Comparison of ENCODE assay signal across 7 mouse cellular contexts in the genomic region with DNA sequence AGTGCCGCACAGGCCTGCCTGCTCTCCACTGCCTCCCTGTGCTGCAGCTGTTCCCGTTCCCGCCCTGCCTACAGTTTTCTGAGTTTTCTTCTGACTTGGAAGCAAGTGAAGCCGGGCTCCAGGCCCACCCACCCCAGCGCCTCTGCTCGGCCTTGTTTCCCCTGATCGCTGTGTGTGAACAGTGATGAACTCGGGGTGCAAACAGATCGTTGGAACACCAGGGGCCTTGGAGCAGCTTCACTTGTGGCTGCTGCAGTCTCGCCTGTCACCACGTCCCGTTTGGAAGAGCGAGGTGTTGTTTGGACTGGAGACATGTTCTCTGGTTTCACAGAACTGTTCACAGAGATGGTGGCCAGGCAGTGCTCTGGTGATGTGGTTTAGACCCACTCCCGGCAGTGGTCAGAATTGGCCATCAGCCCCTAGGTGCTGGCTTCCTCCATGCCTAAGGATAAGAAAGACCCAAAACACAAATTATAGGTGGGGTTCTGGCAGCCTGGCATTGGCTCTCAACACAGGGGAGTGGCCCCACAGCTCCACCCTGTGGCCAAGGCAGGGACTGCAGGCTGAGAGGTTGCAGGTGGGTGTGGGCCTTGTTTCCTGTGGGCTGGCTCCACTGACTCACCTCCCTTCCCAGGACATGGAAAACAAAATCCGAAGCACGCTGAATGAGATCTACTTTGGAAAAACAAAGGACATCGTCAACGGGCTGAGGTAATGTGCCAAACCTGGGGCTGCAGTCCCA. TPM values are rescaled to one million over a fixed set of nuclear protein-coding genes. Genes with fewer than 3 reads are reported as not detected.
DNase-seq lines count a peak whose midpoint lies in the region; ATAC-seq and TF ChIP-seq lines count a peak whose summit lies in the region.

No protein-coding gene starts in this region.

- WGBS in embryonic facial prominence, embryonic 15.5 days: 64% methylated on average over 18 of the region's 18 CpGs

- ATAC-seq in embryonic facial prominence, embryonic 15.5 days (ENCODE audit: insufficient number of reproducible peaks, low FRiP score, low TSS enrichment, low read depth): 0 out of 2 replicates have a peak, but pooled peaks have one; percentile 25
- peak; percentile 86 for ATAC-seq in megakaryocyte progenitor cell, adult 5-6 weeks (replicated peaks; ENCODE audit: poor library complexity)

- H3K79me2 ChIP-seq in MEL (ENCODE audit: control insufficient read depth, insufficient read depth, low read length, poor library complexity): no peaks in the 10 kb centered on the region

- TF ChIP-seq RAD21 in MEL (IDR thresholded peaks at IDR 0.05; ENCODE audit: low read depth, low read length): peak; percentile 58

- H3K9ac ChIP-seq in MEL (ENCODE audit: control insufficient read depth, low read depth, low read length, poor library complexity, severe bottlenecking): no peak overlapping the region
- no peak overlapping the region for H3K9ac ChIP-seq in embryonic facial prominence, embryonic 15.5 days

- DNase-seq in MEL (ENCODE audit: low read depth, low spot score): peak; percentile 72
- DNase-seq in adrenal gland, postnatal 36 days: peak; percentile 88 to 91
- peak; percentile 93 for DNase-seq in heart, postnatal 4 days
- DNase-seq in left cerebral cortex, adult 11 months (ENCODE audit: low spot score): peak; percentile 70
- peak; percentile 79 to 87 for DNase-seq in spleen, postnatal 10 days (ENCODE audit: low spot score in 2 of 2)

- H3K27ac ChIP-seq in MEL (ENCODE audit: control insufficient read depth, low read depth, low read length): no peak overlapping the region
- H3K27ac ChIP-seq in embryonic facial prominence, embryonic 15.5 days (replicated peaks): peak overlapping the region; percentile 68; the same call in 1 of the 2 replicates

- no peaks in the 10 kb centered on the region for H3K9me3 ChIP-seq in MEL (replicated peaks; ENCODE audit: insufficient read depth, low read length)
- H3K9me3 ChIP-seq in embryonic facial prominence, embryonic 15.5 days (replicated peaks): no peaks in the 10 kb centered on the region

- H3K36me3 ChIP-seq in MEL (ENCODE audit: control insufficient read depth in 1 of 2, insufficient read depth in 2 of 2, low read length in 2 of 2): peaks cover 0 to 2% of the 10 kb centered on the region in 2 experiments; a peak in 2 of 4 replicates
- H3K36me3 ChIP-seq in embryonic facial prominence, embryonic 15.5 days: peaks cover 90% of the 10 kb centered on the region

- no peak for TF ChIP-seq EP300 in MEL (IDR thresholded peaks at IDR 0.05; ENCODE audit: low read depth in 1 of 2, low read length in 2 of 2)

- no peak overlapping the region for H3K4me3 ChIP-seq in MEL (ENCODE audit: control insufficient read depth in 1 of 2, insufficient read depth in 1 of 2, low read depth in 2 of 2, low read length in 2 of 2)
- H3K4me3 ChIP-seq in embryonic facial prominence, embryonic 15.5 days (replicated peaks): no peak overlapping the region

- H3K4me2 ChIP-seq in embryonic facial prominence, embryonic 15.5 days (replicated peaks): no peak overlapping the region

- no peaks in the 10 kb centered on the region for H3K27me3 ChIP-seq in MEL (ENCODE audit: control insufficient read depth in 1 of 2, insufficient read depth in 2 of 2, low read length in 2 of 2)
- no peaks in the 10 kb centered on the region for H3K27me3 ChIP-seq in embryonic facial prominence, embryonic 15.5 days

- no peak; a peak in 1 of 4 replicates for TF ChIP-seq POLR2A in MEL (IDR thresholded peaks at IDR 0.05; ENCODE audit: control insufficient read depth in 1 of 2, insufficient read depth in 1 of 2, low read depth in 1 of 2, low read length in 2 of 2, poor library complexity in 1 of 2)

- TF ChIP-seq CTCF in MEL (IDR thresholded peaks at IDR 0.05 in 2 of 3, conservative IDR thresholded peaks at IDR 0.05 in 1 of 3; ENCODE audit: control insufficient read depth in 1 of 3, insufficient read depth in 1 of 3, low read depth in 2 of 3, low read length in 3 of 3, poor library complexity in 1 of 3, severe bottlenecking in 1 of 3): peak; percentile 75 to 93 (median 83)

- no peaks in the 10 kb centered on the region for H3K4me1 ChIP-seq in MEL (ENCODE audit: control insufficient read depth in 1 of 2, insufficient read depth in 2 of 2, low read length in 2 of 2)
- peaks cover 44% of the 10 kb centered on the region for H3K4me1 ChIP-seq in embryonic facial prominence, embryonic 15.5 days

TF ChIP-seq in MEL, 35 proteins besides CTCF, POLR2A, EP300 and RAD21:
- TF ChIP-seq CHD2 (IDR thresholded peaks at IDR 0.05; ENCODE audit: low read length) (no peak), ZMIZ1 (IDR thresholded peaks at IDR 0.05; ENCODE audit: low read depth, low read length) (no peak), MYC (IDR thresholded peaks at IDR 0.05; ENCODE audit: low read depth, low read length) (no peak), MEF2A (IDR thresholded peaks at IDR 0.05; ENCODE audit: extremely low read depth, insufficient replicate concordance, low read depth, low read length, poor library complexity, severe bottlenecking) (no peak), GABPA (IDR thresholded peaks at IDR 0.05; ENCODE audit: low read depth, low read length) (no peak), JUND (IDR thresholded peaks at IDR 0.05; ENCODE audit: low read depth, low read length) (no peak), SMC3 (IDR thresholded peaks at IDR 0.05; ENCODE audit: low read depth, low read length) (peak; percentile 73), GATA1 (IDR thresholded peaks at IDR 0.05; ENCODE audit: low read depth, low read length) (no peak), ZKSCAN1 (IDR thresholded peaks at IDR 0.05; ENCODE audit: low read depth, low read length) (no peak), MAFK (IDR thresholded peaks at IDR 0.05; ENCODE audit: borderline replicate concordance, low read depth, low read length) (no peak), ETS1 (IDR thresholded peaks at IDR 0.05; ENCODE audit: low read depth, low read length) (no peak), ZC3H11A (IDR thresholded peaks at IDR 0.05; ENCODE audit: low read depth, low read length) (peak; percentile 37)

RNA-seq across cellular contexts. Expression of a gene that starts 23.2 kb away (rescaled TPM):
- total RNA-seq in MEL (2012; rRNA removed): 5.2 and 5.3 TPM in 2 replicates
- 10 to 100 TPM in 1 of 2 experiments, not detected in 1; 12.0 TPM for polyA plus RNA-seq in MEL (2012; ENCODE audit: insufficient read depth in 1 of 2, insufficient read length in 2 of 2, low read depth in 1 of 2, low replicate concordance in 2 of 2, missing spikeins in 1 of 2)
- total RNA-seq in adrenal gland, postnatal 36 days (2021): 1 to 10 TPM; 7.9 to 9.4 TPM
- polyA plus RNA-seq in embryonic facial prominence, embryonic 15.5 days (2015; fragmentation: Nextera tagmentation; extraction: Ambion mirVana): 16.0 and 16.5 TPM in 2 replicates
- 1 to 10 TPM; 3.9 TPM for total RNA-seq in heart, postnatal 4 days (2021)
- total RNA-seq in megakaryocyte progenitor cell, adult 5-6 weeks (2015): 3.5 and 5.6 TPM in 2 replicates
- 1.3 and 3.9 TPM in 2 replicates for total RNA-seq in megakaryocyte progenitor cell, adult 5-6 weeks (2017)

RNA-seq across cellular contexts. Expression of a gene that starts 23.3 kb away (rescaled TPM):
- total RNA-seq in MEL (2012; rRNA removed): 30.1 and 39.4 TPM in 2 replicates
- polyA plus RNA-seq in MEL (2012; ENCODE audit: insufficient read depth in 1 of 2, insufficient read length in 2 of 2, low read depth in 1 of 2, low replicate concordance in 2 of 2, missing spikeins in 1 of 2): 10 to 100 TPM in 1 of 2 experiments, not detected in 1; 43.2 TPM
- 10 to 100 TPM; 65.8 to 69.2 TPM for total RNA-seq in adrenal gland, postnatal 36 days (2021)
- polyA plus RNA-seq in embryonic facial prominence, embryonic 15.5 days (2015; fragmentation: Nextera tagmentation; extraction: Ambion mirVana): 85.7 and 94.1 TPM in 2 replicates
- total RNA-seq in heart, postnatal 4 days (2021): 10 to 100 TPM; 28.4 to 32.9 TPM
- 10.6 and 11.8 TPM in 2 replicates for total RNA-seq in megakaryocyte progenitor cell, adult 5-6 weeks (2015)
- total RNA-seq in megakaryocyte progenitor cell, adult 5-6 weeks (2017): 11.2 and 13.0 TPM in 2 replicates
